Mouse (Mus musculus): ENCODE measurements around the gene Ptprj. TPM values are rescaled to one million over a fixed set of nuclear protein-coding genes. Genes with fewer than 3 reads are reported as not detected.
"Not testable (repeated sequence)": the region's sequence is repeated elsewhere in the genome, so short reads cannot be mapped to it uniquely, and the experiment has no call there.

The Ptprj gene
- polyA plus RNA-seq, 1 experiment from 2014 or later, result 7.9 TPM

DNA sequence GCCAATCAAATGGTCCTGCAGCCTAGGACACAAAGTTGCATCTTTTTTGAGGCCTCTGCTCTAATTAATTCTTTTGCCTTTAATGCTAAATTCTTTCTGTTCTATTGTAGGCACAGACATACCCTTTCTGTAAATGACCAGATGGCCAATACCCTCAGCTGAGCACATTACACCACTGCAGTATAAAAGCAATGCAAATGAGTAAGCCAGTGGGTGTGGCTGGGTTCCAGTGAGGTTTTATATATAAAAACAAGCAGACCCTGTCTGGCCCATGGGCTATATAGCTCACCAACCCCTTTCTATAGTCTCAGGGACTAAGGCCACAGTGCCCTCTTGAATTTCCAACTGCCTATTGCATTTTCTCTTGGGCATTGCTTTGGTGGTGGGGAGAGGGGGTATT lies 140.3 kb downstream of the Ptprj start:
- H3K9ac ChIP-seq; H3K27me3 ChIP-seq (ENCODE audit: control insufficient read depth, insufficient read depth, low read length); H3K4me1 ChIP-seq (replicated peaks; ENCODE audit: control insufficient read depth, insufficient read depth, low read length); H3K27ac ChIP-seq; H3K4me2 ChIP-seq (replicated peaks); H3K9me3 ChIP-seq (ENCODE audit: control insufficient read depth, low read length); H3K4me3 ChIP-seq (replicated peaks; ENCODE audit: low read length); DNase-seq (ENCODE audit: low spot score); ATAC-seq (ENCODE audit: low FRiP score): not testable (repeated sequence)
- peaks cover 19% of the 10 kb centered on the region for H3K36me3 ChIP-seq (replicated peaks; ENCODE audit: control insufficient read depth, insufficient read depth)

DNA sequence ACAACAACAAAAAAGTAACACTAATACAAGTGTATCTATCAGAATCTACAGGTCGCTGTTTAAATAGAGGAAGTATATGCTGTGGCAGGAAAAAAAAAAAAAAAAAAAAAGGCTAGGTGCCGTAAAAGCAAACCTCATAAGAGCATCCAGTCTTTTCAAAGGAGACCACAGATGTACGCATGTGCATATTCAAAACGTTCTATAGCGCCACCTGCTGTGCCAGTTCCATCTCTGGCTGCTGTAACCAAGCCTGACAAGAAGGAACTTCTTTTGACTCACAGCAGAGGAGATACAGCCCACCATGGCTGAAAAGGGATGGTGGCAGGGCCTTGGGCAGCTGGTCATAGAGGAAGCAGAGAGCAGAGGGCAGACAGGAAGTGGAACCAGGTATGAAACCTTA lies 143.0 kb downstream of the Ptprj start:
- not testable (repeated sequence) for DNase-seq (ENCODE audit: low spot score); H3K9ac ChIP-seq; H3K4me1 ChIP-seq (replicated peaks; ENCODE audit: control insufficient read depth, insufficient read depth, low read length); H3K27me3 ChIP-seq (ENCODE audit: control insufficient read depth, insufficient read depth, low read length); H3K9me3 ChIP-seq (ENCODE audit: control insufficient read depth, low read length); H3K4me3 ChIP-seq (replicated peaks; ENCODE audit: low read length); H3K27ac ChIP-seq; ATAC-seq (ENCODE audit: low FRiP score); H3K4me2 ChIP-seq (replicated peaks)
- WGBS, result 90% methylated on average over 1 of the region's 5 CpGs
- H3K36me3 ChIP-seq (replicated peaks; ENCODE audit: control insufficient read depth, insufficient read depth), result peaks cover 12% of the 10 kb centered on the region

DNA sequence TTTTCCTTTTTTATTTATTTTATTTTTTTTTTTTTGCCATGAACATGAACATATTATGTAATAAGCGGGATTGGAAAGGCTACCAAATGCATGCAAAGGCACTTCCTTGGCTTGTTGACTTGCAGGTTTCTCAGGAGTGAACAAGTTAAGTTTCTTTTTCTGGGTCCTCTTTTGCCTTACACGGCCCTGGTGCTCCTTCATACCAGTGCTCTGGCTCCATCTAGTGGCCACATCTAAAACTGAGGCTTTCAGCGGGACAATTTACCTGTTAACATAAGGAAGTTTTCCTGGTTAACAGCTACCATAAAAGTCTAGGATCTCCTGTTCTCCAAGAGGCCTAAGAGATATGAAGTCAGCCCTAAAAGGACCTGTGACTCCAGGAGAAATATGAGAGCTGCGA lies 150.7 kb downstream of the Ptprj start:
- DNase-seq (ENCODE audit: low spot score); ATAC-seq (ENCODE audit: low FRiP score); H3K9me3 ChIP-seq (ENCODE audit: control insufficient read depth, low read length); H3K9ac ChIP-seq; H3K4me1 ChIP-seq (replicated peaks; ENCODE audit: control insufficient read depth, insufficient read depth, low read length); H3K4me2 ChIP-seq (replicated peaks); H3K4me3 ChIP-seq (replicated peaks; ENCODE audit: low read length); H3K36me3 ChIP-seq (replicated peaks; ENCODE audit: control insufficient read depth, insufficient read depth); H3K27ac ChIP-seq; H3K27me3 ChIP-seq (ENCODE audit: control insufficient read depth, insufficient read depth, low read length): not testable (repeated sequence)
- no CpG with 5 or more reads among the region's 4 CpGs for WGBS

DNA sequence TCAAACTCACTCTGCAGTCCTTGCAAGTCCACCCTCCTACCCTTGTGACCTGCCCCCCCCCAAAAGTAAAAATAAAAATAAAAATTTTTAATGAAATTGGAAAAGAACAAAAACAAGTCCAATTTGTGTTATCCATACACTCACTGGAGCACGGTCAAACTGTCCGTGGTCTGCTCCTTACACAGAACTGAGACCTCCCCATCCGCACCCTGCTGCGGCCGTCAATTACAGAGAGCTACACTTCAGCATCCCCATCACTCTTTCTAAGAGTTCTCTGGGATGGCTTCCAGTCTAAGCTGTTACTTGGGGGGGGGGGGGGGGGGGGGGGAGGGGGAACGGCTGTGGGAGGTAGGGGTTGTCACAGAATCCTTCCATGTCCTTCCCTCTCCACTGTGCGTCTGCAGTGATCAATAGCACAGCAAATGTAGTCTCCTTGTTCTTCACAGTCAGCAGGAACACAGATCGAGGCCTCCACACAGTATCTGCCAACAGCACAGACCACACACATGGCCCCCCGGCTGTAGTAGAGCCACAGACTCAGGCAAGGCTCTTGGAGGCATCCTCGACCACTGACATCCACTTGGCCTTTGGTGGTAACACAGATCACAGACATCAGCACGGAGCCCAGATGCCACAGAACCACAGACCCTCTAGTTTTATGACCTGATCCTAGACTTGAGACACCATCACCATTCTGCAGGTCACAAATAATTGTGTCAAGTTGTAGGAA lies 151.3 kb downstream of the Ptprj start:
- WGBS, result no CpG with 5 or more reads among the region's 11 CpGs
- not testable (repeated sequence) for H3K36me3 ChIP-seq (replicated peaks; ENCODE audit: control insufficient read depth, insufficient read depth); H3K9ac ChIP-seq; H3K4me1 ChIP-seq (replicated peaks; ENCODE audit: control insufficient read depth, insufficient read depth, low read length); H3K27me3 ChIP-seq (ENCODE audit: control insufficient read depth, insufficient read depth, low read length); H3K27ac ChIP-seq; H3K4me3 ChIP-seq (replicated peaks; ENCODE audit: low read length); H3K9me3 ChIP-seq (ENCODE audit: control insufficient read depth, low read length); DNase-seq (ENCODE audit: low spot score); H3K4me2 ChIP-seq (replicated peaks)
- peak; percentile 27; the same call in 1 of the 2 replicates for ATAC-seq (ENCODE audit: low FRiP score)

DNA sequence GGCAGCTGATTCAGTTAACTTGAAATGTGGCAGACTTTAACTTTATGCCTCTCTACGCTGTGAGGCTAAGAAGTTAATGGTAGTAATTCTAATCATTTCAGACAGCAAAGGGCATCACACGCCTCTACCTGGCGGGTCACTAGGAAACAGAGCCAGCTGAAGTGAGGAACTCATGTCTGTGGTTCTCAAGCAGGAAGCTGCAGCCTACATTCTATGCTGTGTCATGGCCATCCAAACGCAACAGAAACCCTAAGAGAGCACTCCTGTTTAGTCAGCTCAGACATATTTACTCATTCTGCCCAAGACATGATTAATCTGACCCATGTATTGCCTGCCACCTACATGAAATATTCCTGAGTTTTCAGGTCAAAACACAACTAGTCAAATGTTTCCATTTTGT lies 155.5 kb downstream of the Ptprj start:
- not testable (repeated sequence) for H3K4me2 ChIP-seq (replicated peaks); ATAC-seq (ENCODE audit: low FRiP score); H3K4me3 ChIP-seq (replicated peaks; ENCODE audit: low read length); H3K9me3 ChIP-seq (ENCODE audit: control insufficient read depth, low read length); H3K27me3 ChIP-seq (ENCODE audit: control insufficient read depth, insufficient read depth, low read length); H3K9ac ChIP-seq; H3K4me1 ChIP-seq (replicated peaks; ENCODE audit: control insufficient read depth, insufficient read depth, low read length); DNase-seq (ENCODE audit: low spot score); H3K36me3 ChIP-seq (replicated peaks; ENCODE audit: control insufficient read depth, insufficient read depth); H3K27ac ChIP-seq
- no CpG with 5 or more reads among the region's 4 CpGs for WGBS

DNA sequence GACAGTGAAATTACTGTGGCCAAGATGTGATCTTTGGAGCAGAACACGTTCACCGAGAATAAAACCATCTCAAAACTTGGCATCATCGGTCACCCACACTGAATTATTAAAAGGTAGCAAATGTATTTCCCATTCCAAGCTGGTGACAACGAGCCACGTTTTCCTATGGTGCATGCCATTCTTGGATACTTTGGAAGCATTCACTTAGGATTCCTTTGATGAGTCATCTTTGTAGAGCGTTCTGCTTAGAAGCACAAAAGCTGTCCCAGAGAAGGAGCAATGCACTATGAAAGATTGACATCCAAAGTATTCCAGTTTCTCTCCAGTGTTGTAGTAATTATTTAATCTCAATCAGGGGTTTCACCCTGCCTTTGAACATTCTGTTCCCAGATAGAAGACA lies 158.2 kb downstream of the Ptprj start:
- H3K9ac ChIP-seq; H3K4me1 ChIP-seq (replicated peaks; ENCODE audit: control insufficient read depth, insufficient read depth, low read length); H3K4me3 ChIP-seq (replicated peaks; ENCODE audit: low read length); H3K27me3 ChIP-seq (ENCODE audit: control insufficient read depth, insufficient read depth, low read length); H3K27ac ChIP-seq; DNase-seq (ENCODE audit: low spot score); ATAC-seq (ENCODE audit: low FRiP score); H3K36me3 ChIP-seq (replicated peaks; ENCODE audit: control insufficient read depth, insufficient read depth); H3K4me2 ChIP-seq (replicated peaks); H3K9me3 ChIP-seq (ENCODE audit: control insufficient read depth, low read length): not testable (repeated sequence)
- 90% methylated on average over 6 of the region's 6 CpGs for WGBS

DNA sequence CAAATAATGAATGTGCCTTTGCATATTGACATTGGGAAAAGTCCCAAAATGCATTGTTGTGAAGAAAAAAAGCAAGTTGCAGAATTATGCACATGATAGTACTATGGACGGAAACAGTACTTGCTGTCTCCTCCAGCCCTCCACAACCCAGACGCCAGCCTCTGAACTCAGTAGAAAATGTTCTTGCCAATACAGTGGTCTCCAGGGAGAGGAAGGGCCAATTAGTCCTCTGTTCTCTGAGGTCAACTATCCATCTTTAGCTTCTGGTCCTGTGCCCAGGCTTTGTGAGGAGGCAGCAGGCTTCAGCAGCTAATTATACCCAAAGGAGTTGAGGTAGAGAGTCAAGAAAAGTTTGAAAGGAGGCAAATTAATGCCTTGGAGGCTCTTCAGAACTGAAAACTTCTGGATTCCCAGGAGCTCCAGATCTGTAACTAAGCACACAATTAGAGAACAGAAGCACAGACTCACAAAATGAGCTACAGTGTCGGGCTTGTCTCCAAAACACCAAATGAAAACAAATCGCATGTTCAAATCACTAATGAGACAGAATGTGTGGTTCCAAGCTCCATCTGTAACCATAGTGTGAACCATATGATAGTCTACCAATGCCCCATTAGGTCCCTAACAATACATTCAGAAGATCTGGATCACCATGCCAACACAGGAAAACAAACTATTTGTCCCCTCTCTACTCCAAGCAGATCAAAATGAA lies 166.2 kb downstream of the Ptprj start:
- not testable (repeated sequence) for H3K4me2 ChIP-seq (replicated peaks); H3K4me1 ChIP-seq (replicated peaks; ENCODE audit: control insufficient read depth, insufficient read depth, low read length); H3K9ac ChIP-seq; DNase-seq (ENCODE audit: low spot score); H3K27ac ChIP-seq; H3K9me3 ChIP-seq (ENCODE audit: control insufficient read depth, low read length); H3K36me3 ChIP-seq (replicated peaks; ENCODE audit: control insufficient read depth, insufficient read depth); H3K4me3 ChIP-seq (replicated peaks; ENCODE audit: low read length); H3K27me3 ChIP-seq (ENCODE audit: control insufficient read depth, insufficient read depth, low read length)
- ATAC-seq (ENCODE audit: low FRiP score), result peak; percentile 48; the same call in 1 of the 2 replicates
- 64% methylated on average over 4 of the region's 4 CpGs for WGBS

DNA sequence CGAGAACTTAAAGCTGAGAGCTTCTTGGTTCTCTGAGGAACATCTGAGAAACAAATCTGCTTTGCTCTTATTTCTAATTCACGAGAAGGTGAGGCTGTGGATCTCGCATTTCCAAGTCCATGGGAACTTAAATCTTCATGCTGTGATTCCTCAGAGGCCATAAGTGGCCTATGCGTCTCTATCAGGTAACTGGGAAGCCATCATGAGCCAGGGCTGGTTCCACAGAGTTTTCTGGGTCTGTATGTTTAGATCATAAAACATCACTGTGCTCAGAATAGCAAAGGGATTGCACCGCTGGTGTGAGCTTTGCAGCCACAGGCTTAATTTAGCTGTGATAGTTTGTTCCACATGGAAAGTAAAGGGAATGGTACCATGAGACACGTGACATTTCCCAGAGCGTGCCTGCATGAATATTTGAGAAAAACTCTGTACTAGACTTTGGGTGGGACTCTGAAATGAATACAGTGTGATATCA lies 181.8 kb downstream of the Ptprj start, which contains the start of gene Olfr1274-ps:
Gene Olfr1274-ps (plus strand): TSS at position 51 of the 475 bp plus-strand sequence.
- H3K4me1 ChIP-seq (replicated peaks; ENCODE audit: control insufficient read depth, insufficient read depth, low read length); H3K9me3 ChIP-seq (ENCODE audit: control insufficient read depth, low read length); H3K4me2 ChIP-seq (replicated peaks); H3K4me3 ChIP-seq (replicated peaks; ENCODE audit: low read length); DNase-seq (ENCODE audit: low spot score); H3K27me3 ChIP-seq (ENCODE audit: control insufficient read depth, insufficient read depth, low read length); H3K36me3 ChIP-seq (replicated peaks; ENCODE audit: control insufficient read depth, insufficient read depth); H3K27ac ChIP-seq; ATAC-seq (ENCODE audit: low FRiP score); H3K9ac ChIP-seq: not testable (repeated sequence)
- 88% methylated on average over 5 of the region's 7 CpGs for WGBS

Data from hindbrain, embryonic 14.5 days (tissue).